Mouse (Mus musculus) neural tube, embryonic 14.5 days (tissue): Measurements from ENCODE around the gene Zfp652. TPM values are rescaled to one million over a fixed set of nuclear protein-coding genes. Genes with fewer than 3 reads are reported as not detected.

Source experiments
- ATAC-seq: fragments of 200-750 bp; cut with Nextera tagmentation; 2 replicates; pipeline ENCODE4 v1.8.0; 2017; ENCODE audit warnings: low read depth, mild to moderate bottlenecking, moderate TSS enrichment, moderate library complexity
- H3K27ac ChIP-seq: fragments of 300-500 bp; sonication (generic); 2 replicates; pipeline ENCODE4 v1.5.1; 2014; ENCODE audit warnings: low read depth, mild to moderate bottlenecking, control low read depth, low read length, moderate library complexity, mixed read lengths
- H3K27me3 ChIP-seq: fragments of 300-500 bp; sonication (generic); 2 replicates; pipeline ENCODE4 v1.6.1; 2014; ENCODE audit warnings: low read length; ENCODE audit not compliant: control insufficient read depth, insufficient read depth
- H3K36me3 ChIP-seq: fragments of 300-500 bp; sonication (generic); 2 replicates; pipeline ENCODE4 v1.6.1; 2014; ENCODE audit warnings: low read length, mixed read lengths; ENCODE audit not compliant: control insufficient read depth, insufficient read depth
- H3K4me1 ChIP-seq: fragments of 300-500 bp; sonication (generic); 2 replicates; pipeline ENCODE4 v1.6.1; 2014; ENCODE audit warnings: low read length; ENCODE audit not compliant: control insufficient read depth, insufficient read depth
- H3K4me2 ChIP-seq: fragments of 300-500 bp; sonication (generic); 2 replicates; pipeline ENCODE4 v1.6.1; 2014; ENCODE audit warnings: mild to moderate bottlenecking, low read depth, low read length, control low read depth
- H3K4me3 ChIP-seq: fragments of 300-500 bp; sonication (generic); 2 replicates; pipeline ENCODE4 v1.5.1; 2014; ENCODE audit warnings: low read depth, low read length, control low read depth, mixed read lengths
- H3K9ac ChIP-seq: fragments of 300-500 bp; sonication (generic); replicated peaks from 2 replicates; pipeline ENCODE4 v1.6.1; 2014; ENCODE audit warnings: low read depth, mild to moderate bottlenecking, control low read depth, low read length, mixed read lengths
- H3K9me3 ChIP-seq: fragments of 300-500 bp; sonication (generic); 2 replicates; pipeline ENCODE4 v1.6.1; 2016; ENCODE audit warnings: low read length; ENCODE audit not compliant: control insufficient read depth
- WGBS: fragments of 180-500 bp; shearing (Covaris S2); extraction: QIAGEN DNeasy Blood & Tissue Kit; methylation state at CpG from one replicate; pipeline ENCODE4 v1.1.7; 2014; 5-methylcytosine and 5-hydroxymethylcytosine counted together
- polyA plus RNA-seq: library from polyadenylated mRNA; unstranded; fragments of >200 nt; fragmentation: Nextera tagmentation; extraction: Ambion mirVana; gene quantifications from 2 replicates; pipeline ENCODE4 v1.2.1, GENCODE M21; 2014

Zfp652 gene
- polyA plus RNA-seq, 1 experiment from 2014 or later = 12.9 TPM

DNA sequence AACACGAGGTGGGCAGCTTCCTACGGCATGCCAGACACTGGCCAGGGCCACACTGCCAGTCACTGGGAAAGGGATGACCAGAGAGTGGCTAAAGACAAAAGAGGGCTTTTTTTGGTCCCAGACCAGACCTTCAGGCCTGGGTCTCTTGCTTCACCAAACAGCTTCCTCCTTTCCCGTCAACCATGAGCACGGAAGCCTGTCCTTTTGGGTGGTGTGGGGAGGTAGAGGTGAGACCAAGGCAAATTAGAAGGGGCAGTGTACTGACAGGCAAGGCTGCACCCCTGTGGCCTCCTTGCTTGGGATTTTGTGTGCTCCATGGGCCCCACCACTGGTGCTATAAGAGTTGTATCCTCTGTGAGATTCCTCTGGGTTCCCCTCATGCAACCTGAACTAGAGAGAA, 126.1 kb downstream of the Zfp652 start:
- Histone ChIP-seq H3K27ac (no peak overlapping the region), H3K9me3 (no peaks in the 10 kb centered on the region), H3K36me3 (no peaks in the 10 kb centered on the region), H3K27me3 (peaks cover 17% of the 10 kb centered on the region), H3K9ac (no peak overlapping the region), H3K4me1 (no peaks in the 10 kb centered on the region), H3K4me2 (no peak overlapping the region), H3K4me3 (no peak overlapping the region)
- no peak for ATAC-seq
- 83% methylated on average over 4 of the region's 4 CpGs for WGBS

DNA sequence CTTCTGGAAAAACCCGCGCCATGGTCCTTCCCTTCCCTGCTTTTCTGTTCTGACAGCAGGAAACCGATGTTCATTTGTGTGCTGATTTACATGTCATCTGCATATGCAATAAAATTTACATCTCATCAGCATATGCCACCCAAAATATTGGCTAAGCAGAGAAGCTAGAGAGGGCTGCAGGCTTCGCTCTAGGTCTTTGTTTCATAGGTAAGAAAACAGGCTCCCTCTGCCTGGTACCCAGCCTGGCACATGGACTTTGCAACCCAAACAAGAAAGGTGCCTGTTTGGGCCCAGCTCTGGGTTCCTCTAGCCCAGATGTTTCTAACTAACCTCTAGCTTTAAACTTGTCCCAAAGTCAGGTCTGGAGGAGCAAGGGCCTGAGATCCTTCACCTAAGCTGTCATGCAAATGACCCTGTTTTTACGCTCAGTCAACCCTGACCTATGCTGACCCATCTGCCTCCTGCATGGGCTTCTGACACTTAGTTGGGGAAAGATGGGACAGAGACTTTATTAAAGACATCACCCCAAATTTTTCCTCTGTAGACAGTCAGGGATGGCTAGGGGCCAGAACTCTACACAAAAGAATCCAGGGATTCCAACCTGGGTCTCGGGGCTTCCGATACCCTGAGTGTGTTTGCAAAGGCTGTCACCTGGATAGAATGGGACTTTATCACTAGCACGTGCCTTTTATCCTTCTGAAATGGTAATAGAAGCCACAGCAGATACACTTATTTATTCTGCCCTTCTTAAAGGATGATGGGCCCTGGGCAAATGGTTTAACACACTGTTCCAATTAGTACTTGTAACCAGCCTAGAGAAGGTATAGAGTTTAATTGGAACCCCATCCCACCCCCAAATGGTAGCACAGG, 126.8 kb downstream of the Zfp652 start:
- no peak overlapping the region for H3K27ac ChIP-seq
- 73% methylated on average over 8 of the region's 8 CpGs for WGBS
- peaks cover 13% of the 10 kb centered on the region; the same call in 1 of the 2 replicates for H3K27me3 ChIP-seq
- no peak overlapping the region for H3K4me2 ChIP-seq
- no peak overlapping the region for H3K9ac ChIP-seq
- no peaks in the 10 kb centered on the region for H3K4me1 ChIP-seq
- no peak overlapping the region for H3K4me3 ChIP-seq
- no peaks in the 10 kb centered on the region for H3K9me3 ChIP-seq
- no peak for ATAC-seq
- H3K36me3 ChIP-seq = no peaks in the 10 kb centered on the region

DNA sequence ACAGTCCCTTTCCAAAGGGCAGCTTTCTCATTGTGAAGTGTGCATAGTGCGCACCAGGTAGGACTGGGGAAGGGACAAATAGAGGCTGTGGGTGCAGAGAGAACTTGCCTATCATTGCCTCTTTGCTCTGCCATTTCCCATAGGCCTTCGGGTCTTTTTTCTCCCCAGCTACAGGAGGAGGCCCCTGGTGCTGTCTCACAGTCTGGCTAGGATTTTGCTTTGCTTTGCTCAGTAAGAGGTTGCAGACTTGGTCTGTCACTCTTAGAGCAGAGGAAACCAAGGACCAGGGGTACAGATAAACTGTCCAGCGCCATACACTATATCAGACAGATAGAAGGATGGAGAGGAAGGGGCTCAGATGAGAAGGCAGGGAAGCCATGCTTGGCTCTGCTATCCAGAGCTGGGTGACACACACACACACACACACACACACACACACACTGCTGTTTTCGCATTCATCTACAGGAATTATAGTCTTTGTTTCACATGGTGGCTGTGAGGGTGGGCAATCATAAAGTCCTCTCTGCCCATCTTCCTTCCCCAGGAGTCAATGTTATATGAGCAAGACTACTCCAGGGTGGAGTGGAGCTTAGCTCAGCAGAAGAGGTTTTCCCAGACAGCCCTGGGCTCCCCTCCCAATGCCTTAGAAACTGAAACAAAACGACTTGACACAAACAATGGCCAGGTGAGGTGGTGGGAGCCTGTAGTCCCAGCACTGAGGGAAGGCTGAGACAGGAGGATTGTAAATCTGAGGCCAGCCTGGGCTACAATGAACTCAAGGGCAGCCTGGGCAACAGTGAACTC, 128.4 kb downstream of the Zfp652 start:
- no peaks in the 10 kb centered on the region for H3K4me1 ChIP-seq
- H3K9me3 ChIP-seq = no peaks in the 10 kb centered on the region
- no peak overlapping the region for H3K4me2 ChIP-seq
- ATAC-seq = no peak
- no peaks in the 10 kb centered on the region for H3K27me3 ChIP-seq
- no peak overlapping the region for H3K9ac ChIP-seq
- no peaks in the 10 kb centered on the region for H3K36me3 ChIP-seq
- 75% methylated on average over 5 of the region's 5 CpGs for WGBS
- no peak overlapping the region for H3K27ac ChIP-seq
- no peak overlapping the region for H3K4me3 ChIP-seq

DNA sequence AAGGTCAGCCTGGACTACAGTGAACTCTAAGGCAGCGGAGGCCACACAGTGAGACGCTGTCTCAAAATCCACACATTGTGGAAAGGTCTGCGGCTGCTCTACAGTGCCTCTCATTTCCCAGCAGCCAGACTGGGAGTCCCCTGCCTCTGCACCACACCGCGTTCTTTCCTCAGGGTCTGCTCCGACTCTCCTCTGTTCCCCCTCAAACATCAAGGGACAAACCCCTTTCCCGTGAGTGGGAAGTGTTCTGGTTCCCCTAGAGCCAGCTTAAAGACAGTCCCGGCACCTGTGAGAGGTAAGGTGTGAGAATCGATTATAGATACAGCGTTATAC, 129.0 kb downstream of the Zfp652 start:
- no peaks in the 10 kb centered on the region for H3K27me3 ChIP-seq
- H3K36me3 ChIP-seq = no peaks in the 10 kb centered on the region
- no peak overlapping the region for H3K4me2 ChIP-seq
- no peak overlapping the region for H3K4me3 ChIP-seq
- H3K27ac ChIP-seq = no peak overlapping the region
- no peaks in the 10 kb centered on the region for H3K4me1 ChIP-seq
- no peaks in the 10 kb centered on the region for H3K9me3 ChIP-seq
- WGBS = 63% methylated on average over 10 of the region's 10 CpGs
- ATAC-seq = no peak
- no peak overlapping the region for H3K9ac ChIP-seq

DNA sequence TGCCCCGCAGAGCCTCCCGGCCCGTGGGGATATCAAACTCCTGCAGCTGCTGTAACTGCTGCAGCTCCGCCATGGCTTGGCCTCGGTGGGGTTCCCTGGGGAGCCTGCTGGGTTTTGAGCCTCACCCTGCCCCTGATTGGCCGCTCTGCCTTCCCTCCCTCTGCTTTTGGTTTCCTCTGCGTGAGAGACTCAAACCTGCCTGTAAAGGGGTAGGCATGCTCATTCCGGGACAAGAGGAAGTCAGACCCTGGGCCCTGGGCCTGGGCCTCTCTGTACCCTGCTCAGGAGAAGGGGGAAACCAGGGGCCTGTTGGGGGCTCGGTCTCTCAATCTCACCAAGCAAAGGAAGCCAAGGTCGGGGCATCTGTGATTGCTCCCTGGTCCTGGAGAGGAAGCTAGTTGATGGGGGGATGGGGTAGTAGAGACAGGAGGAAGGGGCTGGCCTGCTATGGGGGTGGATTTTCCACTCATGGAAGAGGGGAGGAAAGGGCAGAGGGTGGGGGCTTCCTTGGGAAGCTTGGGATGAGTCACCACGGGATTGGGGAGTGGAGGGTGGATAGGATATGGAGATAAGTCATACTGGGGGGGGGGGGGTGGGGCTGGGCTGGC, 129.7 kb downstream of the Zfp652 start, which contains the start of gene Abi3:
Abi3 (minus strand) TSS at position 403 of the 608 bp plus-strand sequence.
- Histone ChIP-seq H3K27me3 (no peaks in the 10 kb centered on the region), H3K9me3 (no peaks in the 10 kb centered on the region), H3K4me2 (no peak within 1 kb of the TSS), H3K27ac (no peak within 1 kb of the TSS), H3K36me3 (no peaks in the 10 kb centered on the region), H3K4me3 (no peak within 1 kb of the TSS), H3K4me1 (no peaks in the 10 kb centered on the region), H3K9ac (no peak within 1 kb of the TSS)
- WGBS = 12% methylated on average over 11 of the region's 11 CpGs
- ATAC-seq = no peak

DNA sequence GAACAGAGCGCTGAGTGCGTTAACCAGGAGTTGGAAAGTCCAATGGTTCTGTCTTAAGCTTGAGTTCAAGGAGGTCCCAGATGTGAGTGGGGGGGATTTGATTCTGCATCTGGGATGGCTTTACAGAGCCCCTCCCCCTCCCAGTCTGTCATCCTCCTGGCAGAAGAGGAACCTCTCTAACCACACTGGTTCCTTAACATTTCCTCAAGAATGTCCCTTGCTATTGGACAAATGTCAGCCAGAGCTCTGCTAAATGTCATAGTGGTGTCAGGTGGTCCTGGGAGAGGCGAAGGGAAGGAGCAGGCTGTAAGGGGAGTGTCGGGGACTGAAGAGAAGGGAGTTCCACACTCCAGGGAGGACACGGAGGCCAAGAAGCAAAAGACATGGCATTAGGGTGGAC, 130.5 kb downstream of the Zfp652 start:
- H3K4me2 ChIP-seq = no peak overlapping the region
- no peak overlapping the region for H3K9ac ChIP-seq
- H3K27ac ChIP-seq = no peak overlapping the region
- no peaks in the 10 kb centered on the region for H3K36me3 ChIP-seq
- H3K4me3 ChIP-seq = no peak overlapping the region
- H3K4me1 ChIP-seq = no peaks in the 10 kb centered on the region
- no peaks in the 10 kb centered on the region for H3K9me3 ChIP-seq
- no peak for ATAC-seq
- no peaks in the 10 kb centered on the region for H3K27me3 ChIP-seq
- 75% methylated on average over 5 of the region's 5 CpGs for WGBS

DNA sequence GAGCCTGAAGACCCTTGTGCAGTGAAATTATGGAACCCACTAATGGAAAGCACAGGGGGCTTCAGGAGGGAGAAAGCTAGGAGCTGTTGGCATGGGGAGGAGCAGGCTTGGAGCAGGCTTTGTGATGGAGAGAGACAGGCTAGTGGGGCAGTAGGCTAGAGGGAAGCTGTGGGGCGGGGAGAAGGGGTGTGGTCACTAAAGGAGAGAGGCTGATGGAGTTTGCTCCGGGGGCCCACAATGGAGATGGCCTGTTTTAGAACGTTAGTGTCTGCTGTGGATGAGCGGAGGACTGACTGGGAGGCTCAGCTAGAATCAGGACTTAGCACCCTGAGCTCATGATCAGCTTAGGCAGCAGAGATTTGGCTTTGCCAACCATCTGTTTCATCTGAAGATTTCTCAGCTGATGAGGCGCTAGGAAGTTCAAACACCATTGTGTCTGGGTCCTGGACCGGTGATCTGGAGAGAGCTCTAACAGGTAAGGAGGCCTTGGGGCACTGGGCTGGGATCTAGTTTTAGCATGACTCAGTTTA, 131.0 kb downstream of the Zfp652 start:
- Histone ChIP-seq H3K9ac (no peak overlapping the region), H3K27me3 (no peaks in the 10 kb centered on the region), H3K4me2 (no peak overlapping the region), H3K4me3 (no peak overlapping the region), H3K4me1 (no peaks in the 10 kb centered on the region), H3K36me3 (no peaks in the 10 kb centered on the region), H3K27ac (no peak overlapping the region), H3K9me3 (no peaks in the 10 kb centered on the region)
- 53% methylated on average over 6 of the region's 6 CpGs for WGBS
- no peak for ATAC-seq

DNA sequence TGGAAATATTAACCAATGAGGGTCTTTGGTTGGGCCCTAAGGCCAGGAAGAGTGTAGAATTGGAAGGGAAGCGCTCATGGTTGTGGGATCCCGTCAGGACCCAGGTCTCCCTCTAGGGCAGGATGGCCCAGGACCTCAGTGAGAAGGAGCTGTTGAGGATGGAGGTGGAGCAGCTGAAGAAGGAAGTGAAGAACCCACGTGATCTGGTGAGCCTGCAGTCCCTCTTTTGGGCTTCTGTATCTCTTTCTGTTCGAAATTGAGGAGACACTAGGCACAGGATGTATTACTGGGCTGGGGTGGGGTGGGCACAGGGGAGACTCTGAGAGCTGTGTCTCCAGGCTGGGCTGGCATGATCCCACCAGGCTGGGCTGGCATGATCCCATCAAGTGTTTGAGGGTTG, 132.5 kb downstream of the Zfp652 start:
- Histone ChIP-seq H3K4me2 (no peak overlapping the region), H3K4me3 (no peak overlapping the region), H3K36me3 (no peaks in the 10 kb centered on the region), H3K27me3 (no peaks in the 10 kb centered on the region), H3K4me1 (no peaks in the 10 kb centered on the region), H3K9ac (no peak overlapping the region), H3K27ac (no peak overlapping the region), H3K9me3 (no peaks in the 10 kb centered on the region)
- no peak for ATAC-seq
- 71% methylated on average over 4 of the region's 4 CpGs for WGBS
